Mouse (Mus musculus) embryonic fibroblast, embryonic 13.5 days (primary cell): ENCODE data around the gene Rnf167. TPM values are rescaled to one million over a fixed set of nuclear protein-coding genes. Genes with fewer than 3 reads are reported as not detected.

Experiments
- H3K27ac ChIP-seq: 2 replicates; pipeline ENCODE4 v1.5.1; 2012; ENCODE audit warnings: low read length, control low read depth, inconsistent platforms; ENCODE audit not compliant: insufficient read depth
- H3K4me1 ChIP-seq: 2 replicates; pipeline ENCODE4 v1.6.1; 2011; ENCODE audit warnings: low read length; ENCODE audit not compliant: control insufficient read depth, insufficient read depth
- H3K4me3 ChIP-seq: 2 replicates; pipeline ENCODE4 v1.5.1; 2011; ENCODE audit warnings: mild to moderate bottlenecking, control low read depth, low read length; ENCODE audit not compliant: insufficient read depth
- CTCF ChIP-seq: IDR thresholded peaks from 2 replicates; pipeline ENCODE4 v1.5.1; 2011; ENCODE audit warnings: mild to moderate bottlenecking, control low read depth, low read length, moderate library complexity, borderline replicate concordance; ENCODE audit not compliant: insufficient read depth
- POLR2A ChIP-seq: IDR thresholded peaks from 2 replicates; pipeline ENCODE4 v1.6.1; 2011; ENCODE audit warnings: low read depth, mild to moderate bottlenecking, control low read depth, low read length, moderate library complexity
- polyA plus RNA-seq: library from polyadenylated mRNA; stranded (reverse); fragments of >200 nt; gene quantifications from 2 replicates; pipeline ENCODE4 v1.2.4, GENCODE M21; 2011; ENCODE audit warnings: low read depth; ENCODE audit not compliant: missing spikeins, insufficient read length

The Rnf167 gene
- polyA plus RNA-seq, 1 experiment = 19.5 TPM

GRCm38 (mm10) chr11:70615074-70615473, 32.0 kb upstream of the Rnf167 start:
- no peaks in the 10 kb centered on the region for H3K4me1 ChIP-seq
- no peak overlapping the region for H3K27ac ChIP-seq
- H3K4me3 ChIP-seq = no peak overlapping the region
- TF ChIP-seq CTCF (no peak), POLR2A (peak; percentile 52; the same call in 1 of the 2 replicates)

GRCm38 (mm10) chr11:70615516-70616093, 31.4 kb upstream of the Rnf167 start, which contains the start of gene 4930544D05Rik:
Gene 4930544D05Rik, plus strand, starts transcription at chr11:70615848.
- TF ChIP-seq POLR2A (no peak), CTCF (no peak)
- Histone ChIP-seq H3K4me3 (no peak within 1 kb of the TSS), H3K27ac (no peak within 1 kb of the TSS), H3K4me1 (no peaks in the 10 kb centered on the region)

GRCm38 (mm10) chr11:70619101-70619500, 27.9 kb upstream of the Rnf167 start, which contains the start of gene Chrne:
Gene Chrne, minus strand, starts transcription at chr11:70619216.
- Histone ChIP-seq H3K4me1 (peaks cover 2% of the 10 kb centered on the region; the same call in 1 of the 2 replicates), H3K4me3 (no peak within 1 kb of the TSS), H3K27ac (no peak within 1 kb of the TSS)
- TF ChIP-seq CTCF = no peak
- TF ChIP-seq POLR2A = no peak

GRCm38 (mm10) chr11:70621972-70622814, 24.8 kb upstream of the Rnf167 start:
- H3K4me3 ChIP-seq = no peak overlapping the region
- TF ChIP-seq CTCF (no peak), POLR2A (no peak)
- peaks cover 2% of the 10 kb centered on the region; the same call in 1 of the 2 replicates for H3K4me1 ChIP-seq
- H3K27ac ChIP-seq = no peak overlapping the region

GRCm38 (mm10) chr11:70623053-70623742, 23.8 kb upstream of the Rnf167 start:
- H3K4me3 ChIP-seq = no peak overlapping the region
- H3K27ac ChIP-seq = no peak overlapping the region
- H3K4me1 ChIP-seq = peaks cover 2% of the 10 kb centered on the region; the same call in 1 of the 2 replicates
- TF ChIP-seq CTCF (no peak), POLR2A (no peak)

- peaks cover 2% of the 10 kb centered on the region; the same call in 1 of the 2 replicates for H3K4me1 ChIP-seq
Observed at GRCm38 (mm10) chr11:70625473-70625872, 21.6 kb upstream of the Rnf167 start.

GRCm38 (mm10) chr11:70626877-70627276, 20.2 kb upstream of the Rnf167 start:
- H3K4me1 ChIP-seq = no peaks in the 10 kb centered on the region
- TF ChIP-seq CTCF (no peak), POLR2A (no peak)
- H3K4me3 ChIP-seq = no peak overlapping the region
- no peak overlapping the region for H3K27ac ChIP-seq

More at GRCm38 (mm10) chr11:70625473-70625872, 21.6 kb upstream of the Rnf167 start:
- no peak overlapping the region for H3K4me3 ChIP-seq
- peak; percentile 47; the same call in 1 of the 2 replicates for TF ChIP-seq CTCF
- TF ChIP-seq POLR2A = no peak
- no peak overlapping the region for H3K27ac ChIP-seq

- TF ChIP-seq POLR2A (no peak), CTCF (no peak)
- H3K4me3 ChIP-seq = no peak overlapping the region
- no peaks in the 10 kb centered on the region for H3K4me1 ChIP-seq
- no peak overlapping the region for H3K27ac ChIP-seq
Observed at GRCm38 (mm10) chr11:70628431-70628830, 18.6 kb upstream of the Rnf167 start.

- H3K4me3 ChIP-seq = no peak overlapping the region
- no peaks in the 10 kb centered on the region for H3K4me1 ChIP-seq
- no peak overlapping the region for H3K27ac ChIP-seq
- no peak for TF ChIP-seq CTCF
- TF ChIP-seq POLR2A = no peak
Observed at GRCm38 (mm10) chr11:70629557-70629956, 17.5 kb upstream of the Rnf167 start.
